In genomic region chr11:71871297-71871696, GRCm38 (mm10) we compare ENCODE assay signal across 18 mouse cellular contexts.
DNase-seq lines count a peak whose midpoint lies in the region; ATAC-seq and TF ChIP-seq lines count a peak whose summit lies in the region.
"Had no signal": no experiment of that assay in that cellular context is flagged by ENCODE, and none has a peak within 500 bp of the region (broad histone marks: within the 10 kb centered on the region; RNA-seq: fewer than 3 reads in every experiment).

No protein-coding gene starts in this region.

- peak; percentile 79 for DNase-seq in heart, adult 11 months
- no peak for DNase-seq in heart, adult 2 months
- DNase-seq in NIH3T3 (ENCODE audit: low read depth): peak; percentile 58
- DNase-seq: adrenal gland, adult 2 months; adrenal gland, adult 8-10 months; adrenal gland, postnatal 10 days; adrenal gland, postnatal 14 days; adrenal gland, postnatal 25 days; adrenal gland, postnatal 36 days; B cell, adult 2 months; cerebellum, adult 11 months; cerebellum, adult 11-12 months; cerebellum, adult 18-20 months had no signal

- TF ChIP-seq POLR2A in heart, adult 2 months (IDR thresholded peaks at IDR 0.05; ENCODE audit: insufficient read depth, low read depth, low read length): no peak

- intact Hi-C loops in heart, adult 2 months (cut with DNase I): no loop called here

- H3K79me2 ChIP-seq in heart, adult 2 months (replicated peaks; ENCODE audit: control insufficient read depth, insufficient read depth, low read length): no peaks in the 10 kb centered on the region

- TF ChIP-seq CTCF in heart, adult 2 months (IDR thresholded peaks at IDR 0.05): no peak

- no peaks in the 10 kb centered on the region for H3K36me3 ChIP-seq in heart, adult 2 months (ENCODE audit: control insufficient read depth, insufficient read depth, low read length)
- H3K36me3 ChIP-seq in forebrain, embryonic 12.5 days (replicated peaks): no peaks in the 10 kb centered on the region
- H3K36me3 ChIP-seq: G1E had no signal

- no peak overlapping the region for H3K27ac ChIP-seq in heart, adult 2 months
- no peak overlapping the region for H3K27ac ChIP-seq in forebrain, embryonic 12.5 days

- H3K9ac ChIP-seq in heart, adult 2 months (ENCODE audit: low read depth, low read length): no peak overlapping the region
- H3K9ac ChIP-seq in forebrain, embryonic 12.5 days: no peak overlapping the region

- H3K4me3 ChIP-seq in heart, adult 2 months: no peak overlapping the region
- H3K4me3 ChIP-seq in forebrain, embryonic 12.5 days (replicated peaks): no peak overlapping the region

- no peaks in the 10 kb centered on the region for H3K9me3 ChIP-seq in forebrain, embryonic 12.5 days

- ATAC-seq in forebrain, embryonic 12.5 days (ENCODE audit: low FRiP score): no peak
- ATAC-seq: activated CD4-positive, CD25-positive, alpha-beta regulatory T cell, adult 4 months; CD4-positive, CD25-positive, alpha-beta regulatory T cell, adult 4 months; Patski had no signal

- H3K27me3 ChIP-seq in heart, adult 2 months (ENCODE audit: control insufficient read depth, insufficient read depth, low read length): no peaks in the 10 kb centered on the region
- no peaks in the 10 kb centered on the region for H3K27me3 ChIP-seq in forebrain, embryonic 12.5 days

- WGBS in heart, adult 2 months: 71% methylated on average over 7 of the region's 7 CpGs
- WGBS in forebrain, embryonic 12.5 days: 81% methylated on average over 7 of the region's 7 CpGs

- no peaks in the 10 kb centered on the region for H3K4me1 ChIP-seq in heart, adult 2 months (ENCODE audit: control insufficient read depth, insufficient read depth, low read length)
- H3K4me1 ChIP-seq in forebrain, embryonic 12.5 days: no peaks in the 10 kb centered on the region

- no peak for TF ChIP-seq EP300 in heart, adult 2 months (IDR thresholded peaks at IDR 0.05; ENCODE audit: insufficient read depth, low read depth, low read length)

- no peak overlapping the region for H3K4me2 ChIP-seq in forebrain, embryonic 12.5 days

Comparison
In these comparisons a context has a peak if more than half of its experiments do, and no peak if none do; other contexts are left out.
1. DNase-seq: peak in heart, adult 11 months (single experiment) and NIH3T3 (single experiment); none in heart, adult 2 months (0 of 2).